Mouse (Mus musculus) intestine, embryonic 15.5 days (tissue): ENCODE results near the gene Abtb1. TPM values are rescaled to one million over a fixed set of nuclear protein-coding genes. Genes with fewer than 3 reads are reported as not detected.

Source experiments
- ATAC-seq: fragments of 200-750 bp; cut with Nextera tagmentation; 2 replicates; pipeline ENCODE4 v1.8.0; 2017; ENCODE audit warnings: moderate TSS enrichment, moderate library complexity
- H3K27ac ChIP-seq: fragments of 300-500 bp; sonication (generic); 2 replicates; pipeline ENCODE4 v1.5.1; 2015; ENCODE audit warnings: mild to moderate bottlenecking, inconsistent platforms
- H3K27me3 ChIP-seq: fragments of 300-500 bp; sonication (generic); replicated peaks from 2 replicates; pipeline ENCODE4 v1.6.1; 2015; ENCODE audit warnings: inconsistent platforms
- H3K36me3 ChIP-seq: fragments of 300-500 bp; sonication (generic); 2 replicates; pipeline ENCODE4 v1.6.1; 2015; ENCODE audit warnings: inconsistent platforms
- H3K4me1 ChIP-seq: fragments of 300-500 bp; sonication (generic); replicated peaks from 2 replicates; pipeline ENCODE4 v1.6.1; 2015; ENCODE audit warnings: inconsistent platforms
- H3K4me2 ChIP-seq: fragments of 300-500 bp; sonication (generic); replicated peaks from 2 replicates; pipeline ENCODE4 v1.6.1; 2015; ENCODE audit warnings: mild to moderate bottlenecking, inconsistent platforms
- H3K4me3 ChIP-seq: fragments of 300-500 bp; sonication (generic); replicated peaks from 2 replicates; pipeline ENCODE4 v1.5.1; 2015; ENCODE audit warnings: inconsistent platforms
- H3K9ac ChIP-seq: fragments of 300-500 bp; sonication (generic); 2 replicates; pipeline ENCODE4 v1.6.1; 2015; ENCODE audit warnings: inconsistent platforms
- H3K9me3 ChIP-seq: fragments of 300-500 bp; sonication (generic); 2 replicates; pipeline ENCODE4 v1.6.1; 2016; ENCODE audit warnings: inconsistent platforms
- WGBS: fragments of 180-500 bp; shearing (Covaris S2); methylation state at CpG from one replicate; pipeline ENCODE4 v1.1.7; 2015; 5-methylcytosine and 5-hydroxymethylcytosine counted together
- polyA plus RNA-seq: library from polyadenylated mRNA; unstranded; fragments of >200 nt; fragmentation: Nextera tagmentation; extraction: Ambion mirVana; gene quantifications from 2 replicates; pipeline ENCODE4 v1.2.1, GENCODE M21; 2015

Gene Abtb1
- polyA plus RNA-seq, 1 experiment from 2014 or later = 24.2 TPM

DNA sequence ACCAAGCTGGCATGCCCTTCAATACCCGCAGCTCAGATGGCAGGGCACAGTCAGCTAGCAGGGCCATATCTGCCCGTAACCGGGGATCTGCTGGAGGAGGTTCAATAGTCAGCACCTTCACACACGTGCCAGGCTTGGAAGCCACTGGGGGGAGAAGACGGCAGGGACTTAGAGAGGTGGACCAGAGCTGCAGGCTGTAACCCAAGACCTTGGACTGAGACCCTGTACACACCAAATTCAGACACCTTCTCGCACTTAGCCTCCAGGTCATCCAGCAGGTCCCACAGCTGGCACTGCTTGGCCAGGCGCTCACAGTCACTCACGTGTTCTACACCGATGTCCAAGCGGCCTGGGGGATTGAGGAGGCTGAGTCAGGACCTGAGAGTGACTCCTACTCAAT lies 3.2 kb downstream of the Abtb1 start:
- H3K36me3 ChIP-seq = 0 out of 2 replicates have a peak, but pooled peaks cover 2% of the 10 kb centered on the region
- H3K4me1 ChIP-seq = peaks cover 19% of the 10 kb centered on the region
- no peaks in the 10 kb centered on the region for H3K9me3 ChIP-seq
- WGBS = 95% methylated on average over 10 of the region's 10 CpGs
- H3K4me2 ChIP-seq = no peak overlapping the region
- H3K27ac ChIP-seq = no peak overlapping the region
- H3K9ac ChIP-seq = no peak overlapping the region
- H3K4me3 ChIP-seq = no peak overlapping the region
- ATAC-seq = no peak
- H3K27me3 ChIP-seq = no peaks in the 10 kb centered on the region

- Histone ChIP-seq H3K27ac (no peak overlapping the region), H3K36me3 (0 out of 2 replicates have a peak, but pooled peaks cover 2% of the 10 kb centered on the region), H3K27me3 (no peaks in the 10 kb centered on the region), H3K9ac (no peak overlapping the region), H3K4me3 (no peak overlapping the region), H3K4me1 (peaks cover 13% of the 10 kb centered on the region), H3K9me3 (no peaks in the 10 kb centered on the region), H3K4me2 (no peak overlapping the region)
- 91% methylated on average over 12 of the region's 12 CpGs for WGBS
- ATAC-seq = no peak
These were observed 3.8 kb downstream of the Abtb1 start for GRCm38 (mm10) chr6:88837999-88838398.

GRCm38 (mm10) chr6:88836178-88836819 lies 5.5 kb downstream of the Abtb1 start:
- Histone ChIP-seq H3K4me1 (peaks cover 9% of the 10 kb centered on the region), H3K27ac (no peak overlapping the region), H3K4me2 (no peak overlapping the region), H3K9ac (no peak overlapping the region), H3K9me3 (no peaks in the 10 kb centered on the region), H3K36me3 (0 out of 2 replicates have a peak, but pooled peaks cover 2% of the 10 kb centered on the region), H3K4me3 (no peak overlapping the region), H3K27me3 (no peaks in the 10 kb centered on the region)
- 83% methylated on average over 28 of the region's 28 CpGs for WGBS
- no peak for ATAC-seq

DNA sequence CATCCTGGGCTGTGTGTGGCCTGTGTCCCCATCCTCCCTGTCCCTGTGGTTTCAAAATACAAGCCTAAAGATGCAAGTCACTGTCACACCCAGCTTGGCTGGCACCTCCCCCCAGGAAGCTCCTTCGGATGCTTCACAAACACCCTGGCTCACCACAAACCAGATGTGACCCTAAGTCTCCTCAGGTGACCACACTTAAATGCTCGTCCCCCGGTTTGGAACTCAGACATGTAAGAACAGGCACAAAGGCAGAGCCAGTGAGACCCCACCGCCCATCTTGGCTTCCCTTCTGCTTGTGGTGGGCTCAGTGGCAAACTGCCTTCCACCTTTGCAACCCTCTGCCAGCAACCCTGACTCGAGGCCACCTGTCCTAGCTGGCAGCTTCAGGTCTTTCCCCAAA lies 6.7 kb downstream of the Abtb1 start:
- Histone ChIP-seq H3K9ac (no peak overlapping the region), H3K4me2 (no peak overlapping the region), H3K27ac (no peak overlapping the region), H3K27me3 (no peaks in the 10 kb centered on the region), H3K36me3 (0 out of 2 replicates have a peak, but pooled peaks cover 2% of the 10 kb centered on the region), H3K9me3 (no peaks in the 10 kb centered on the region), H3K4me3 (no peak overlapping the region), H3K4me1 (no peaks in the 10 kb centered on the region)
- no peak for ATAC-seq
- 79% methylated on average over 5 of the region's 5 CpGs for WGBS

- 70% methylated on average over 5 of the region's 5 CpGs for WGBS
- no peak overlapping the region for H3K27ac ChIP-seq
- no peak for ATAC-seq
These were observed 8.2 kb downstream of the Abtb1 start for GRCm38 (mm10) chr6:88833340-88834140.

DNA sequence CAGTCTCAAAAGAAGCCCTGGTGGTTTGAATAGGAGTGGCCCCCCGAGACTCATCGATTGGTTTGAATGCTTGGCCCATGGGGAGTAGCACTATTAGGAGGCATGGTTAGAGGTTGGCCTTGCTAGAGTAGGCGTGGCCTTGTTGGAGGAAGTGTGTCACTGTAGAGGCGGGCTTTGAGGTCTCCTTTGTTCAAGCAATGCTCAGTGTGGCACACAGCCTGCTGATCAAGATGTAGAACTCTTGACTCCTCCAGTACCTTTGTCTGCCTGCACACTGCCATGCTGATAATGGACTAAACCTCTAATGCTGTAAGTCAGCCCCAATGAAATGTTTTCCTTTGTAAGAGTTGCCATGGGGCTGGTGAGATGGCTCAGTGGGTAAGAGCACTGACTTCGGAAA lies 9.1 kb downstream of the Abtb1 start:
- Histone ChIP-seq H3K36me3 (no peaks in the 10 kb centered on the region), H3K27me3 (no peaks in the 10 kb centered on the region), H3K9me3 (no peaks in the 10 kb centered on the region), H3K4me3 (no peak overlapping the region), H3K4me1 (0 out of 2 replicates have a peak, but pooled peaks cover 1% of the 10 kb centered on the region), H3K4me2 (no peak overlapping the region), H3K9ac (no peak overlapping the region), H3K27ac (no peak overlapping the region)
- 80% methylated on average over 5 of the region's 5 CpGs for WGBS
- ATAC-seq = peak; percentile 52; the same call in 1 of the 2 replicates

More at GRCm38 (mm10) chr6:88833340-88834140, 8.2 kb downstream of the Abtb1 start:
- Histone ChIP-seq H3K9me3 (no peaks in the 10 kb centered on the region), H3K4me1 (no peaks in the 10 kb centered on the region), H3K36me3 (0 out of 2 replicates have a peak, but pooled peaks cover 2% of the 10 kb centered on the region), H3K4me3 (no peak overlapping the region), H3K4me2 (no peak overlapping the region), H3K27me3 (no peaks in the 10 kb centered on the region), H3K9ac (no peak overlapping the region)

GRCm38 (mm10) chr6:88831456-88831855 lies 10.3 kb downstream of the Abtb1 start:
- 21% methylated on average over 8 of the region's 8 CpGs for WGBS
- Histone ChIP-seq H3K4me3 (no peak overlapping the region), H3K9me3 (no peaks in the 10 kb centered on the region), H3K4me1 (peaks cover 6% of the 10 kb centered on the region; the same call in 1 of the 2 replicates), H3K4me2 (no peak overlapping the region), H3K9ac (no peak overlapping the region), H3K27ac (no peak overlapping the region), H3K36me3 (no peaks in the 10 kb centered on the region), H3K27me3 (no peaks in the 10 kb centered on the region)
- ATAC-seq = peak; percentile 54

DNA sequence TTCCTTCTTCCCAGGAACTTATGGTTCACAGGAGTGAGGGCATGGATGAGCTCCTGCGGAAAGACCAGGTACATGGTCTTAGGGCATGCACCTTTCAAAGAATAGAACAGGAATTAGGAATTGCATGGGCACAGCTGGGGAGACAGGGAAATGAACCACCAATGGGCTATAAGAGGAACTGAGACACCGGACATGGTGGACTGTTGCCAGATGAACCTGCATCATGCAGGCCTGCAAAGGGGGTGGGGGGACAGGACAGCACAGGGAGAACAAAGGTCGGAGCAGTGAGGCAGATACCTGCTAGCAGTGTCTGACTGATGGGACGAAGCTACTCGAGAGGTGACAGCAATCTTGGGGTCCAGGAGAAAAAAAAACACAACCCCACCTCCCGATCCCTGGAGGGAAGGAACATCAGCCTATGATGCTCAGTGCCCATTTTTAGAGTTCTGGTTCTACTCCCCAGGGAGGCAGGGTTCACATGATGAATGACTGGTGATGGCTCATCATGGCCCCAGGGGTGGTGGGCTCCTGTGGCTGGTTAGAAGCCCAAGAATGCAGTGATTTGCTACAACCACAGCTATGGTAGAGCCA lies 11.6 kb downstream of the Abtb1 start:
- H3K9ac ChIP-seq = no peak overlapping the region
- H3K27me3 ChIP-seq = no peaks in the 10 kb centered on the region
- 87% methylated on average over 6 of the region's 6 CpGs for WGBS
- H3K4me1 ChIP-seq = peaks cover 11% of the 10 kb centered on the region
- H3K36me3 ChIP-seq = no peaks in the 10 kb centered on the region
- H3K4me2 ChIP-seq = no peak overlapping the region
- ATAC-seq = no peak
- H3K9me3 ChIP-seq = no peaks in the 10 kb centered on the region
- H3K4me3 ChIP-seq = no peak overlapping the region
- no peak overlapping the region for H3K27ac ChIP-seq

GRCm38 (mm10) chr6:88829579-88829978 lies 12.2 kb downstream of the Abtb1 start:
- Histone ChIP-seq H3K27me3 (no peaks in the 10 kb centered on the region), H3K27ac (no peak overlapping the region), H3K36me3 (no peaks in the 10 kb centered on the region), H3K4me3 (no peak overlapping the region), H3K9me3 (no peaks in the 10 kb centered on the region), H3K9ac (no peak overlapping the region), H3K4me1 (peaks cover 11% of the 10 kb centered on the region), H3K4me2 (no peak overlapping the region)
- 83% methylated on average over 4 of the region's 4 CpGs for WGBS
- no peak for ATAC-seq

DNA sequence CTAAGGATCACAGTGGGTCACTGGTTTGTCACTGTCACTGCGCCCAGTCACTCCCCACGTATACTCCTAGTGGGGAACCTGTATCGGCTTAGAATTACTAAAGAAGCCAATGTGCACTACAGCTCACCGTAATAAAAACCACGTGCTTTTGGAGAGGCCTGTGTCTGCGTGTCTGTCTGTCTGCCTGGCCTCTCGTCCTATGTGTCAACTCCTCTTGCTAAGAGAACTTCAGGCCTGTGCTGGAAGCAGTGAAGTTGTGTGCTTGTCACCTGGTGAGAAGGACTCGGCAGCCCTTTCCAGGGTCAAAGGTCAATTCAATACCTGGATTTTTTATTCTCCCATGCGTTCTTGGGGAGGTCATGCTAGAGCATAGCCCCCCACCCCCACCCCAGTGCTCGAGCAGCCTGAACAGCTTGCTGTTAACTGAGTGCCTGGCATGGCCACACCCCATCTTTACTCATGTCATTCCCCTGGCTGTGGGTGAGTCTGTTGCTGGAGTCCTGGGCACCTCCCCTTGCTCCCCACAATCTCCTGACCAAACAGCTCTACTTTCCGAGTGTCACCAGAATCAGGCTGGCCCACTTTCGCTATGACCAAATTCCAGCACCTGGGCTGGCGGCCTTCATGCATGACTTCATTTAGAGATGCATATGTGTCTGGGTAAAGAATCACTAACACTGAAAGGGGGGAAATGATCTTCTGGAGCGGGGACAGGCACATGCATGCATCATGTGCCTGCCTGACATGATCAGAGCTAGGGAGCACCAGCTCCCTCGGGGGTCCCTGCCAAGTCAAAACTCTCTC lies 13.4 kb downstream of the Abtb1 start:
- peaks cover 11% of the 10 kb centered on the region for H3K4me1 ChIP-seq
- H3K27me3 ChIP-seq = no peaks in the 10 kb centered on the region
- H3K36me3 ChIP-seq = no peaks in the 10 kb centered on the region
- 74% methylated on average over 15 of the region's 15 CpGs for WGBS
- H3K9ac ChIP-seq = no peak overlapping the region
- no peaks in the 10 kb centered on the region for H3K9me3 ChIP-seq
- H3K4me2 ChIP-seq = no peak overlapping the region
- no peak for ATAC-seq
- H3K4me3 ChIP-seq = no peak overlapping the region
- no peak overlapping the region for H3K27ac ChIP-seq

DNA sequence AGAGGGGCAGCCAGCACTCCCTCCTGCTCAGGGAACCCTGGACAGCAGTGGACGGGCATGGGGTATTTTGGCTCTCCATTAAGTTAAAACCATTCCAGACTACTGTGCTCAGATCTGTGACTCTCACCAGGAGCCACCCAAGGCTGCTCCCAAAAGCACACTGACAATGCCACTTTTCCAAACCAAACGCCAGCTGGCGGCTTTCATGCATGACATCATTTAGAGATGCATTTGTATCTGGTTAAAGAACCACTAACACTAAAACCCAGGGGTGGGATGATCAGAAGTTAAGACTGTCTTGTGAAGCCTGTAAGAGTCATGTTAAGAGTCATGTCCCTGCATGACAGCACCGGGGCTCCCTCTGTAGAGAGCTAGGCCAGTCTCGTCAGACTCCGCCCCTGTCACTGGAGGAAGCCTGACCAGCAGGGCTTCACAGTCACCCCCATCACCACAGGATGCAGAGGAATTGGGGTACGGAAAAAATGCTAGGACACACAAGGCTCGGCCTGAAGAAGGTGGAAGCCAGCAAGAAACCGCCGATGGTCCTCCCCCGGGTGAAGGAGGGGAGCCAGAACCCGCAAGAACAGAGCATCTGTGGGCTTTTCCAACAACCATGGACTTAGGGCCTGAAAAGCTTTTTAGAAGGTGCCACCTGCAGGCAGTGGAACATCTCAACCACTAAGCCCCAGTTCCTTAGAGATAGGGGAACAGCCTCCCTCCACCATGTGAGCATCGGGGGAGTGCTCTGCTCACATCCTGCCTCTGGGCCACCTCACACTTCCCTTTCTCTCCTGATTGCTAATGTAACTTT lies 14.2 kb downstream of the Abtb1 start:
- H3K4me1 ChIP-seq = peaks cover 11% of the 10 kb centered on the region
- H3K4me3 ChIP-seq = no peak overlapping the region
- 65% methylated on average over 13 of the region's 13 CpGs for WGBS
- H3K27ac ChIP-seq = no peak overlapping the region
- H3K36me3 ChIP-seq = no peaks in the 10 kb centered on the region
- H3K9me3 ChIP-seq = no peaks in the 10 kb centered on the region
- no peak for ATAC-seq
- H3K9ac ChIP-seq = no peak overlapping the region
- H3K4me2 ChIP-seq = no peak overlapping the region
- H3K27me3 ChIP-seq = no peaks in the 10 kb centered on the region
